Mouse (Mus musculus): ENCODE measurements around the gene Klhl35.
A peak's percentile ranks its signal among the peaks of the same experiment; 100 is the strongest.

Klhl35 gene

DNA sequence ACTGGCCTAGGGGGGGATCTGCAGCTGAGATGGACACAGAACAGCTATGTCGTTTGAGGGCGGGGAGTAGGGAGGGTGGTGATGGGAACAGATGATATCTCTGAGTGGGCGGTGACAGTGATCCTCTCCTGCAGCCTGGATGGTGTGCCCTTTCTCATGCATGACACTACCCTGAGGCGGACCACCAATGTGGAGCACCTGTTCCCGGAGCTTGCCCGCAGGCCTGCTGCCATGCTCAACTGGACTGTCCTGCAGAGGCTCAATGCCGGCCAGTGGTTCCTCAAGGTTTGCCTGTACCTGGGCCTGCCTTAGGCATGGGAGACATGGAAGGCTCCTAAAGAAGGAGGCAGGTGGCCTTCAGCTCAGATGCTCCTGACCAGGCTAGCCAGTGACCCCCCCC, 12.9 kb upstream of the Klhl35 start:
- no peak for DNase-seq (ENCODE audit: low read depth, low spot score)

DNA sequence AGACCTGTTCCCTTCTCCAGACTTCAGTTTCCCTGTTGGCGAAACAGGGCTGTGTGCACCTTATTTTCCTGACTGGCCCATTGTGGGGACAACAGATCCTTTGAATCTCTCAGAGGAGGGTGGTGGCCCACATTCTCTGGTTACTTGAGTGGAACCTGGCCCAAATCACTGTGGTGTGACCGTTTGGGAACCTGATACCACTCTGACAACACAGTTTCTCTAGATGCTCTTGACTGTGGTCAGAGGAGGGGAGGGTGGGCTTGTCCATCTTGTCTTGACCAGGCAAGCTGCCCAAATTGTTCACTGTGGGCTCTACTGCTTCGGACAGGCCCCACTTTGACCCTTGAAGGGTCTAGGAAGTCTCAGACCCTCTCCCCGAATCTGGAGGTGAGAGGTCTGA, 11.8 kb upstream of the Klhl35 start:
- no peak for DNase-seq (ENCODE audit: low read depth, low spot score)

DNA sequence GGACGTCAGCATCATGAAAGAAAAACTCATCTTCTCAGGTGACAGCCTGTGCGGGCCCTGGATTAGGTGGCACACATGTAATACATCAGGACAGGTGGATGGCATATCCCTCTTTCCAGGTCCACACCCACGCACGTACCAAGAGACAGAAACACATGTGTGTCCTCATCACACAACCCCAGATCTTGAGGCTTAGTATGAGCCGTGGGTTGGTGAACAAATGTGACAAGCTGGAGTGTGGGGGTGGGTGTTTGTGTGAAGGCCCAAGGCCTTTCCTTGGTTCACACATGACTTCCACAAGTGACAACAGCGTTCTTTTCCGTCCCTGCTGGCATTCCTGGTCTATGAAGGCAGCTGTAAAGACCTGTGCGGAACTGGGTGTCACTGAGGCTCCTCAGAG, 7.0 kb upstream of the Klhl35 start:
- no peak for DNase-seq (ENCODE audit: low read depth, low spot score)

DNA sequence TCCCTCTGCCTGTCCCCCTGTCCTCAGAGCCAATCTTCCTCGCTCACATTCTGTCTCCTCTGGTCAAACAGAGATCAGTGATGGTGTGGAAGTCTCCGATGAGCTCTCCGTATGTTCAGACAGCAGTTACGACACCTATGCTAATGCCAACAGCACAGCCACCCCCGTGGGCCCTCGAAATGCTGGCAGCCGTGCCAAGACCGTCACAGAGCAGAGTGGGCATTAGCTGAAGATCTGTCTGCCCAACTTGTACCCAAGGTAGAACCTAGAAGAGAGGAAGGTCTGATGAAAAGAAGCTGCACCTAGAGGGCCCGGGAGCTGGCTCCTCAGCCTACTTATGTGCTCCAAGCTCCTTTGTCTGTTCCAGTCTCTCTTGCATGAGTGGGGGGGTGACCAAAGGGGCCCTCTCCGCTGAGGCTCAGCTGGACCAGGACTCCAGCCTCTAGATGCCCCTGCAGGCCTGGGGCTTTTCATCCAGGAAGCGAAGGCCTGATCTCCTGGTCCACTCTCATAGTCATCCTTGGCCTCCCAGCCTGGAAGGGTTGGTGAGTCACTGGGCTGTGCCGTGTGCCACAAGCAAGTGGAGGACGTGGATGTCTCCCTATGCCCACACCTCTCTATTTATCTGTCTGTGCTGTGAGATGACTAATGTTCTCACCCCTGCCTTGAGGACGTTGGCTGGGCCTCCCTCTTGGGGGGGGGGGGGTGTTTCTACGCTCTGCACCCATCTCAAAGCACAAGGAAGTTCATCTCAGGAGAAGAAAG, 5.7 kb upstream of the Klhl35 start:
- no peak for DNase-seq (ENCODE audit: low read depth, low spot score)

DNA sequence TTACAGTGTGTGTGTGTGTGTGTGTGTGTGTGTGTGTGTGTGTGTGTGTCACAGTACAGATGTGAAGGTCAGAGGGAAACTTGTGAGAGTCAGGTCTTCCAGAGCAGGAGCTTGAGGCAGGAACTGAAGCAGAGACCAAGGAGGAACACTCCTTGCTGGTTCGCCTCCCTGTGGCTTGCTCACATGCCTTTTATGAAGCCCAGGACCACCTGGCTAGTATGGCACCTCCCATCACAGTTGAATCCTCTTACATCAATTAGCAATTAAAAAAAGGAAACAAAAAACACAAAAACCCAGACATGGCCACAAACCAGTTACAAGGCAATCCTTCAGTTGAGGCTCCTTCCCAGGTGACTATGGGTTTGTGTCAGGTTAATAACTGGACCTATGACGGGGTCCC, 2.7 kb upstream of the Klhl35 start:
- no peak for DNase-seq (ENCODE audit: low read depth, low spot score)

DNA sequence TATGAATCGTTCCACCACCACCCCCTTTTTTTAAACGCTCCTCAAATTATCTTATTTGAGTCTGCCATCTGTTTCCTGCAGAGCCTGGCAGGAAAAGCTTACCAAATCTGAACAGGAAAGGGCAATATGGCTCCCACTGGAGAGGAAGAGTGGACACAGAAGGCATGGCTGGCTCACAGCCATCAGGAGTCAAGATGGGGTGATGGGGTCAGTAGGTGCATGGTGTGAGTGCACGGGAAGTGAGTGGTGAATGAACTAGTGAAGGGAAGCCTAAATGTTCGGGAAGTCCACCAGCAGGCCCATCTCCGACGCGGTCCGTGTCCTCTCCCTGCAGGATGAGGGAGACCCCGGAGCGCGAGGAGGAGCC, 2.1 kb downstream of the Klhl35 start:
- DNase-seq (ENCODE audit: low read depth, low spot score), result no peak

DNA sequence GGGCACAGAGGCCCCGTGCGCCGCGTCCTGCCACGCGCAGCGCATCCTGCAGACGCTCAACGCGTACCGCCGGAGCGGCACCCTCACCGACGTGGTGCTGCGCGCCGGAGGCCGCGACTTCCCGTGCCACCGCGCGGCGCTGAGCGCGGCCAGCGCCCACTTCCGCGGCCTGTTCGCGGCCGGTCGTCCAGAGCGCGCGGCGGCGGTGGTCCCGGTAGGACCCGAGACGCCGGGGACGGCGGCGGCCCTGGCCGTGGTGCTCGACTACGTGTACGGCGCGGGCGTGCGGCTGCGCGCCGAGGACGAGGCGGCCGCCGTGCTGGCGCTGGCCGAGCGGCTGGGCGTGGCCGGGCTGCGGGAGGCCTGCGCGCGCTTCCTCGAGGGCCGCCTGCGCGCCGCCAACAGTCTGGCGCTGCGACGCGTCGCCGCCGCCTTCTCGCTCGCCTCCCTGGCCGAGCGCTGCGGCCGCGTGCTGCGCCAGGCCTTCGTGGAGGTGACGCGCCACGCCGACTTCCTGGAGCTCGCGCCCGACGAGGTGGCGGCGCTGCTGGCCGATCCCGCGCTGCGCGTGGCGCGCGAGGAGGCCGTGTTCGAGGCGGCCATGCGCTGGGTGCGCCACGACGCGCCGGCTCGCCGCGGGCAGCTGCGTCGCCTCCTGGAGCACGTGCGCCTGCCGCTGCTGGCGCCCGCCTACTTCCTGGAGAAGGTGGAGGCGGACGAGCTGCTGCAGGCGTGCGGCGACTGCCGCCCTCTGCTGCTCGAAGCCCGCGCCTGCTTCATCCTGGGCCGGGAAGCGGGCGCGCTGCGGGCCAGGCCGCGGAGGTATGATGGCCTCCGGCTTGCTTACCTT, 2.7 kb downstream of the Klhl35 start:
- peak; percentile 92 for DNase-seq (ENCODE audit: low read depth, low spot score)

DNA sequence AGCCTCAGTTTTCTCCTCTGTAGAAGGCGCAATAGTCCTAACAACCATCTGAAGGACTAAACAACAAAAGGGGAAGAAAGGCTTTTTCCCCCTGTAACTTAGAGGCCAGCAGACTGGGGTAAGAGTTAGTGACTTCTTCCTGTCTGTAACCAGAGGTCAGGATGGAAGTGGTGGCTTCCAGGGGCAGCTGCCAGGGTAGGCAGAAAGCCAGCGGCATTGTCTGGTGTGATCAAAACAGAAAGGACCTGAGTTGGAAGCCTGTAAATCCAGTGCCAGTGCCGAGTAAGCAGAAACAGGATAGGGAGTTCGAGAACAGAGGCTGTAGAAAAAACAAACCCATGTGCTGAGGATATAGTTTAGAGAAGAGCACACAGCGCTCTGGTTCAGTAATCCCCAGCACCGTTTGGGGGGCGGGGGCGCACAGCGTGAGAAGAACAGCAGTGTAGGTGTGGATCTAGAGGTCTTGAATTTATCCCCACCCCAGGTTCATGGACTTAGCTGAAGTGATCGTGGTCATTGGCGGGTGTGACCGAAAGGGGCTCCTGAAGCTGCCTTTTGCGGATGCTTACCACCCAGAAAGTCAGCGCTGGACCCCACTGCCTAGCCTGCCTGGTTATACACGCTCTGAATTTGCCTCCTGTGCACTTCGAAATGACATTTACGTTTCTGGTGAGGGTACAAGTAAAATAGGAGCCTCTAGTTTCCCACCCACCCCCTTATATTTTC, 4.0 kb downstream of the Klhl35 start:
- DNase-seq (ENCODE audit: low read depth, low spot score), result no peak

DNA sequence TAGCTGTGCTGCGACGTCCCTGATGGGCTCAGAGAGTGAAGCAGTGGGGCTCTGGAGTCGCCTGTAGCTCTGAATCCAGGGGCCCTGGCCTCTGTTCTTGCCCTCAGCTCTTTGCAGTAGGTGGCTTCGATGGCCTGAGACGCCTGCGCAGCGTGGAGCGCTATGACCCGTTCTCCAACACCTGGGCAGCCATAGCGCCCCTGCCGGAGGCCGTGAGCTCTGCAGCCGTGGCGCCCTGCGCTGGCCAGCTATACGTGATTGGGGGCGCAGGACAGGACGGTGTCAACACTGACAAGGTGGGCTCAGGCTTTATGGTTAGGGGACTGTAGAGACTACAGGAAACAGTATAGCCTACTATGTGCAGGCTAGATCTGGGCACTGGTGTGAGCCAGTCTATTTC, 5.8 kb downstream of the Klhl35 start:
- DNase-seq (ENCODE audit: low read depth, low spot score), result no peak

DNA sequence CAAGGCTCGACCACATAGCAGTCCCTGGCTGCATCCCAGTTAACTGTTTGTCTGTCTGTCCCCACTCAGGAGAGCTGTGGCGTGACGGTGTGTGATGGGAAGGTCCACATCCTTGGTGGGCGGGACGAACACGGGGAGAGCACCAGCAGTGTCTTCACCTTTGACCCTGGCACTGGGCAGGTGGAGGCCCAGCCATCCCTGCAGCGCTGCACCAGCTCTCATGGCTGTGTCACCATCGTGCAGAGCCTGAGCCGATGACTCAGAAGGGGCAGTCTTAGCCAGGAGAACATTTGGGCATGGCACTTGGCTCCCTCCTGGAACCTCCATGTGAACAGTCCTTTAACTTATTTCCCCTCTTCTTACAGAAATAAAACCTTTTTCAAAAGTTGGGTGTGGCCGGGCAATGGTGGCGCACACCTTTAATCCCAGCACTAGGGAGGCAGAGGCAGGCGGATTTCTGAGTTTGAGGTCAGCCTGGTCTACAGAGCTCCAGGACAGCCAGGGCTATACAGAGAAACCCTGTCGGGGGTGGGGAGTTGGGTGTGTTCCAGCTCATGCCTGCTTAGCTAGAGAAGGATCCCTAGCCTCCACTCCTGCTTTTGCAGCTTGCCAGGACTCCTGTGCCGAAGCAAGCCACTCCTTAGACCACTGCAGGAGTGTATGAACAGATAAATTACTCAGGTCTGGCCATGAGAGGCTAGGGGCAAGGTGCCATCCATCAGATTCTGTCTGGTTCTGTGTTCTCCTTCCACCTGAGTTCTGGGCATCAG, 8.0 kb downstream of the Klhl35 start:
- DNase-seq (ENCODE audit: low read depth, low spot score), result no peak

DNA sequence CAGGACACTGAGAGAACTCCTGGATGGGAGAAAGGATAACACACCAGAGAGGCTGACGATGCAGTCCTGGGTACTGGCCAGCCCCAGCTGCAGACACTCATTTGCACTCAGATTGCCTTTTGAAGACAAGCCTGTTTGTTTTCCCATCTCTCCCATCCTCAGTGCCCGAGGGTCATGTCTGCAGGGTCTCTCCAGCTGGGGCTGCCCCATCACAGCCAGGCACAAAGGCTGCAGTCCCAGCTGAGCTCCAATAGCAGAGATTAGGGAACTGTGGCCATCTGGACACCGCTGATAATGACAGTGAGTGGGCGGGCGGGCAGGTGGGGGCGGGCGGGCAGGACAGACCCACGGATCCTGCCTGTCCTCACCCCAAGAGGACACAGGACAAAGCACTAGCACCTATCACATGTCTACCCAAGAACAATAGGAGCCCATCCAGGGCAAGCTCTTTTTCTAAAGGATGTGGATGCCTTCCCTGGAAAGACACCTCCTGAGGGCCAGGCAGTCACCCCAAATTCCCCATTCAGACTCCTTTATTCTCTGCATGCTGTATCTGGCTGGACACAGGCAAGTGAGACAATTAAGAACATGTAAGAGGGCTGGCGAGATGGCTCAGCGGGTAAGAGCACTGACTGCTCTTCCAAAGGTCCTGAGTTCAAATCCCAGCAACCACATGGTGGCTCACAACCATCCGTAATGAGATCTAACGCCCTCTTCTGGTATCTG, 9.2 kb downstream of the Klhl35 start:
- DNase-seq (ENCODE audit: low read depth, low spot score), result no peak

DNA sequence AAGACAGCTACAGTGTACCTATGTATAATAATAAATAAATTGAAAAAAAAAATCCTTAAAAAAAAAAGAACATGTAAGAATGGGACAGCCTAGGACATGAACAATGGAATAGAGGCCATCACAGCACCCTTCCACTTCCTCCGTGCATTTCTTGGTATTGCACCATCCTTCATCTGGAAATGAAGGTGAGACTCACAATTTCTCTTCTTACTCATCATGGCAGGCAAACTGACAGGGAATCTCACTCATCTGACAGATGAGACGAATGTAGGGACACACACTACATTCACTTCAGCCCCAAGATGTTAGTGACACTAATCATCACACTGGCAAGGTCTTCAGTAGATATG, 9.7 kb downstream of the Klhl35 start:
- DNase-seq (ENCODE audit: low read depth, low spot score), result no peak

DNA sequence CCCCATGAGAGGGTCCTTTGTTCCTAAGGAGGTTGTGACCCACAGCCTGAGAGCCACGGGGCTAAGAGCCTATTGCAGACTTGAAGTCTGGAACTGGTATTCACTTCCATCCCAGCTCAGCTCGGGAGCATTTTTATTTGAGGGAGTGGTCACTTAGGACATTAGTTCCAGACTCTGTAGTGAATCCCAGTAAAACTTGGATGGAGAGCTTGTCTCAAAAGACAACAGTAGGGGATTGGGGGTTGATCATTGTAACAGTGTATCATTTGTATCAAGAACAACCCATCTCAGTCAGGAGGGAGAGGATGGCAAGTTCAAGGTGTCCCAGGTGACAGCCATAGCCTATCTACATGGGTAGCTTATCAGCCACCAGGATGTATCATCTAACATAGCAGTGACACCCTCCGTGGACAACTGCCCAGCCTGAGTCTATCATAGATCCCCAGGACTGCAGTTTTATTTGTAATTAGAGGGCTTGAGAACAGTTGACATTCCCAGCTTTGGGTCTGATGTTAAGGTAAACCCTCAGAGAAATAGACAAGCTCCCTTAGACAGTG, 10.8 kb downstream of the Klhl35 start:
- DNase-seq (ENCODE audit: low read depth, low spot score), result no peak

DNA sequence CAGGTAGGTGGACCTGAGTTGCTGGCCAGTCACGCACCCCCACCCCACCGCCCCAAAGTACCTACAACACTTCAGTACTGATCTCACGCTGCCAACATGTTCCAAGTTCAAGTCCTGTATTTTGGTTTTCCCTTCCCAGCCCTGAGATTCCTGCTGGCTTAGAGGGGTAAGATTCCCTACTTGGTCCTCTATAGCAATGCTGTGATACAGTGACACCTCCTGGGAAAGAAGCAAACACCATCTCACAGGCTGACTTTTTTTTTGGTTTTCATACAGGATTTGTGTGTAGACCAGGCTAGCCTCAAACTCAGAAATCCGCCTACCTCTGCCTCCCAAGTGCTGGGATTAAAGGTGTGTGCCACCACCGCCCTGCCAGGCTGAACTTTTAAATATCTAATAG, 11.4 kb downstream of the Klhl35 start:
- no peak for DNase-seq (ENCODE audit: low read depth, low spot score)

DNA sequence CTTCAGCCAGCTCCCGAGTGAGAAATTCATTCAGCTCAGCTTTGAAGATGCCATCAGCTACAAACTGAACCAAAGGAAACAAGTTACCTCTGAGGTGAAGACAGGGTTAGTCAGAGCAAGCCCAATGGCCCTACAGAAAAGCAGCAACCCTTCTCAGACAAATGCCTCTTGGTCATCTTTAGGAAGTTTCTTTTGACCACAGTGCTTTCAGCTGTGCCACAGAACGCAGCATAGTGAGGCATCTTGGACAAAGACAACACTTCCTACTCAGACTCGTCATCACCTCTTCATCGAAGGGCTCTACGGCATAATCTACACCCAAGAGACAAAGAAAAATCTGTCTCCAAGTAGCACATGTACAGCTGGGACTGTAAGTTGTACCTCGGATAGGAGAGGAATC, 16.8 kb downstream of the Klhl35 start:
- no peak for DNase-seq (ENCODE audit: low read depth, low spot score)

DNA sequence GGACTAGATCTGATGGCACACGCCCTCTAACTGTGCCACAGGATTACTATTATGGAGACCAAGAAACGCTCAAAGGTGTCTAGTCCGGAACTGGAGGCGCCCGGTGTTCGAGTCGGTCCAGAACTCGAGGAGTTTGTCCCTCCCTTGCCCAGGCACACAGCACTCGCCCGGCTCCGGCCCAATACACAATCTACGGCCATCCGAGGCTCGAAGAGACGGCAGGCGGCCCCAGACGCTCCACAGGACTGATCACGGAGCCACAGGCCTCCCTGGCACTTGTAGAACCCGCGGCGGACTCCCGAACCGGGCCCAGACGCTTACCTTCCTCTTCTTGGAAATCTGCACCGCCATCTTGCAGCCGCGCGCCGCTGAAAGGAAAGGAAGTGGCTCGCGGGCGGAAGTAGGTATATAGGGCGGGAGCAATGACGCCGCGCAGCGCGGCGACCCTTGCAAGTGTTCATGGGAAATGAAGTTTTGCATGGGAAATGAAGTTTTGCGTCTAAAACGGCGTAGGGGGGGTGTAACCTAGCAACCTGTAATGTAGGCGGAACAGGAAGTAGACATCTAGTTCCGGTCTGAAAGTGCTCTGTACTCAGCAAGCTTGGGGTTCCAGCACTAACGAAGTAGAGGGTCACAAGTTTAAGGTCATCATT, 17.6 kb downstream of the Klhl35 start, which contains the start of gene Rps3:
Rps3 (minus strand) TSS at position 468 of the 653 bp plus-strand sequence.
- DNase-seq (ENCODE audit: low read depth, low spot score), result peak; percentile 98

DNA sequence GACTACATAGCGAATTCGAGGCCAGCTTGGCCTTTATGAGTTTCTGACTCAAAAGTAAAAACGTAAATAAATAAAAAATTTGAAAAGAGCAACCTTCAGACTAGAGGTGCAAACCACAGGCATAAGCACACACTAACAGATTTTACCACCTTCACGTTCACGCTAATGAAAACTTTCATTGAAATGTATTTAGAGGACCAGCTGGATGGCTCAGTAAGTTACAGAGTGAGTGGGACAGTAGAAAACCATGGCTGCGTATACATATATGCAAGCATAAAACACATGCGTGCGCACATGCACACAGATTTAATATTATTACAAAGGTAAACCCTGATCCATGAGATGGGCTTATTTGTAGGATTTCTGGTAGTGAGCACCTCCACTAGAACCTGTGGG, 18.1 kb downstream of the Klhl35 start:
- DNase-seq (ENCODE audit: low read depth, low spot score), result no peak

DNA sequence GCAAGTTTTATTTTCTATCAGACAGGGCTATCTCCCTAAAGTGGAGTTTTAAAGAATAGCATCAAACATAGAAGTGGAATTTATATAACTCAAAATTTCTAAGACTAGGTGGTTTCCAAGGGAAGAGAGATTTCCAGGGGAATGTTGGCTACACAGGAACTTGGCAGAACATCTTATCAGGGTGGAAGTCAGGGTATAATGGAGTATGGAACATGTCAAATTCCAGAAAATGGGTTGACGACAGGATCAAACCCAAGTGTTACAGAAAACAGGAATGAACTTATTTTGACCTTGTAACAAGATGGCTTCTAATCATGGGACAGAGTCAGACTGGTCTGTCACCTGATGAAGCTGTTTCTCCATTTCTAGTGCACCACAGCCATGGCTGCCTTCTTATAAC, 18.9 kb downstream of the Klhl35 start:
- no peak for DNase-seq (ENCODE audit: low read depth, low spot score)

DNA sequence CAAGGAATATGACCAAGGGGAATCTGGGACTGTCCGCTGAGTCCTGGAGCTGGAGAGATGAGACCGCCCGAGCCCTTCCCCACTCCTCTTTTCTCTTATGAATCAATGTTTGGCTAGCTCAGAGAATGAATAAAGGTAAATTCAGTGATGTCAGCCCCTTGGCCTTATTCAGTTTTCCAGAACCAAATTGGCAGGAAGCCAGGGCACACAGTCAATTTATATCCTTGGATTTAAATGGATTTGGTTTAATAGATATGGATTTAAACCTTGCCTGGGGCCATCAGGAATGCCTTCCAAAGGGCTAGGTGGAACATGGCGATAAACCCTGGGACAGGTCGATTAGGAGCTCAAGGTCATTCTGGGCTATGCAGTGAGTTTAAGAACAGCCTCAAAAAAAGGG, 23.9 kb downstream of the Klhl35 start:
- DNase-seq (ENCODE audit: low read depth, low spot score), result no peak

DNA sequence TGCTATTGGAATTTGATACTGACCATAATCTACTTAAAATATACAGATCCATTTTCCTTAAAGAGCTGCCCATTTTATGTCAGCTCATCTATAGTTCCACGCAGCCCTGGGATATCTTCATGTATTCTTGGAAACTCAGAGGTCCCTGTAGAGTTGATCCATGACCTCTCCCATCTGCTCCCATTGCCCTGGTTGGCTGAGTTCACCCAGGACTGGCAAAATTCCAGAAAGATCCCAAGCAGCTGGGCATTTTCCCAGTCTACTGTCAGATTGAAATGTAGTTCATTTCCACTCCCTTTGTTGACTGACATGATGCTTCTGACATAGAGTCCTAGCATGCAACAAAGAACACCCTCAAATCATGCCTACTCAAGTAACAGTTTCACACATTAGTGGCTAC, 33.3 kb downstream of the Klhl35 start:
- DNase-seq (ENCODE audit: low read depth, low spot score), result no peak
